9 mouse cellular contexts compared by ENCODE assay signal in the genomic region with DNA sequence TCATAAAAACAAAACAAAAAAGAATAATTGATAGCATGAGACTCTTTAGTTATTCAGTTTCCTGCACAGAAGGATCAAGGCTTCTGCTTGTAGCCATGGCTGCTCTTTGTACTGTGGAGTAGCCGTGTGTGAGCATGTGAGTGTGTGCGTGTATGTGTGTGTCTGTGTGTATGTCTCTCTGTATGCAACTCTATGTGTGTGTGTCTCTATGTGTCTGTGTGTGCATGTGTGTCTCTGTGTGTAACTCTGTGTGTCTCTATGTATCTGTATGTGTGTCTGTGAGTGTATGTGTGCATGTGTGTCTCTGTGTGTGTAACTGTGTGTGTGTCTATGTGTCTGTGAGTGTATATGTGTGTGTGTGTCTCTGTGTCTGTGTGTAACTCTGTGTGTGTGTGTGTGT. TPM values are rescaled to one million over a fixed set of nuclear protein-coding genes. Genes with fewer than 3 reads are reported as not detected.
DNase-seq lines count a peak whose midpoint lies in the region; ATAC-seq and TF ChIP-seq lines count a peak whose summit lies in the region.
"Had no signal": no experiment of that assay in that cellular context is flagged by ENCODE, and none has a peak within 500 bp of the region (broad histone marks: within the 10 kb centered on the region; RNA-seq: fewer than 3 reads in every experiment).

No protein-coding gene starts in this region.

- no peak for DNase-seq in gastrocnemius, adult 2 months
- no peak for DNase-seq in gastrocnemius, postnatal 36 days
- no peak for DNase-seq in limb, embryonic 14.5 days (ENCODE audit: low spot score)
- no peak for DNase-seq in urinary bladder, postnatal 14 days (ENCODE audit: low spot score)
- DNase-seq: kidney, postnatal 14 days had no signal

- H3K27ac ChIP-seq in gastrocnemius, adult 2 months, result peak overlapping the region; percentile 67
- no peak overlapping the region for H3K27ac ChIP-seq in limb, embryonic 14.5 days (replicated peaks; ENCODE audit: low read depth, low read length)
- H3K27ac ChIP-seq in stomach, embryonic 16.5 days (ENCODE audit: low read length), result peak overlapping the region; percentile 55

- WGBS in limb, embryonic 14.5 days, result 63% methylated on average over 2 of the region's 2 CpGs
- WGBS in stomach, embryonic 16.5 days, result 74% methylated on average over 2 of the region's 2 CpGs

- TF ChIP-seq POLR2A in limb, embryonic 14.5 days (IDR thresholded peaks at IDR 0.05; ENCODE audit: borderline replicate concordance, extremely low read depth, insufficient read depth, insufficient read length), result no peak

- TF ChIP-seq CTCF in gastrocnemius, adult 2 months (IDR thresholded peaks at IDR 0.05), result no peak

- H3K9ac ChIP-seq in limb, embryonic 14.5 days (ENCODE audit: low read depth, low read length, severe bottlenecking), result no peak overlapping the region
- peak overlapping the region; percentile 60; the same call in 1 of the 2 replicates for H3K9ac ChIP-seq in stomach, embryonic 16.5 days (ENCODE audit: low read length)

- H3K27me3 ChIP-seq in megakaryocyte, embryonic 14.5 days (replicated peaks), result peaks cover 27% of the 10 kb centered on the region
- H3K27me3 ChIP-seq in limb, embryonic 14.5 days (ENCODE audit: control insufficient read depth, insufficient read depth, low read length), result no peaks in the 10 kb centered on the region
- H3K27me3 ChIP-seq in stomach, embryonic 16.5 days (ENCODE audit: control insufficient read depth, insufficient read depth, low read length), result no peaks in the 10 kb centered on the region

- no peaks in the 10 kb centered on the region for H3K9me3 ChIP-seq in megakaryocyte, embryonic 14.5 days
- no peaks in the 10 kb centered on the region for H3K9me3 ChIP-seq in limb, embryonic 14.5 days (ENCODE audit: control insufficient read depth, low read length)
- H3K9me3 ChIP-seq in stomach, embryonic 16.5 days (replicated peaks; ENCODE audit: control insufficient read depth, low read length), result no peaks in the 10 kb centered on the region

- peaks cover 80% of the 10 kb centered on the region for H3K4me1 ChIP-seq in megakaryocyte, embryonic 14.5 days
- peaks cover 23% of the 10 kb centered on the region for H3K4me1 ChIP-seq in limb, embryonic 14.5 days (ENCODE audit: control insufficient read depth, insufficient read depth, low read length)
- peaks cover 38% of the 10 kb centered on the region for H3K4me1 ChIP-seq in stomach, embryonic 16.5 days (ENCODE audit: control insufficient read depth, insufficient read depth, low read length)

- peak overlapping the region; percentile 99 for H3K4me3 ChIP-seq in gastrocnemius, adult 2 months
- H3K4me3 ChIP-seq in megakaryocyte, embryonic 14.5 days (replicated peaks), result peak overlapping the region; percentile 97
- H3K4me3 ChIP-seq in limb, embryonic 14.5 days (replicated peaks; ENCODE audit: low read length), result 0 out of 2 replicates have a peak overlapping the region, but pooled peaks have one; percentile 89
- H3K4me3 ChIP-seq in stomach, embryonic 16.5 days (replicated peaks; ENCODE audit: low read length), result peak overlapping the region; percentile 32

- H3K36me3 ChIP-seq in megakaryocyte, embryonic 14.5 days (replicated peaks; ENCODE audit: low read length), result peaks cover 31% of the 10 kb centered on the region
- H3K36me3 ChIP-seq in limb, embryonic 14.5 days (ENCODE audit: control insufficient read depth, insufficient read depth, low read length), result 0 out of 2 replicates have a peak, but pooled peaks cover 3% of the 10 kb centered on the region
- no peaks in the 10 kb centered on the region for H3K36me3 ChIP-seq in stomach, embryonic 16.5 days (ENCODE audit: control insufficient read depth, insufficient read depth, low read length)

- intact Hi-C loops in gastrocnemius, adult 2 months (cut with DNase I), result no loop called here
- intact Hi-C loops in gastrocnemius, postnatal 36 days (cut with DNase I), result no loop called here

- H3K4me2 ChIP-seq in limb, embryonic 14.5 days (replicated peaks; ENCODE audit: low read depth, low read length, severe bottlenecking), result peak overlapping the region; percentile 58
- H3K4me2 ChIP-seq in stomach, embryonic 16.5 days (ENCODE audit: low read depth, low read length), result peak overlapping the region; percentile 50

- no peak for ATAC-seq in megakaryocyte, adult 5-6 weeks (ENCODE audit: poor library complexity, severe bottlenecking)
- ATAC-seq in limb, embryonic 14.5 days (ENCODE audit: low FRiP score, low read depth), result no peak
- ATAC-seq in stomach, embryonic 16.5 days (ENCODE audit: insufficient read depth, low FRiP score), result no peak
- ATAC-seq in megakaryocyte progenitor cell, adult 5-6 weeks (replicated peaks; ENCODE audit: poor library complexity), result no peak

RNA-seq across cellular contexts. Expression of a gene that starts 2.1 kb away (rescaled TPM):
- total RNA-seq in gastrocnemius, adult 2 months (2021), result 10 to 100 TPM; 55.2 to 55.5 TPM
- 10 to 100 TPM; 58.2 to 63.2 TPM for total RNA-seq in gastrocnemius, postnatal 36 days (2021)
- 12.5 and 13.8 TPM in 2 replicates for polyA plus RNA-seq in megakaryocyte, embryonic 14.5 days (2012; ENCODE audit: insufficient read depth, low replicate concordance)
- total RNA-seq in megakaryocyte, adult 5-6 weeks (2015), result 63.2 and 67.5 TPM in 2 replicates
- 47.0 and 49.0 TPM in 2 replicates for total RNA-seq in megakaryocyte, adult 5-6 weeks (2017)
- polyA plus RNA-seq in limb, embryonic 14.5 days (2012; rRNA removed), result 22.6 and 23.0 TPM in 2 replicates
- 45.4 and 49.1 TPM in 2 replicates for polyA plus RNA-seq in limb, embryonic 14.5 days (2014; fragmentation: Nextera tagmentation; extraction: Ambion mirVana)
- 53.7 and 58.0 TPM in 2 replicates for polyA plus RNA-seq in stomach, embryonic 16.5 days (2015; fragmentation: Nextera tagmentation; extraction: Ambion mirVana)
- total RNA-seq in megakaryocyte progenitor cell, adult 5-6 weeks (2015), result 17.4 and 20.3 TPM in 2 replicates
- 14.1 and 16.0 TPM in 2 replicates for total RNA-seq in megakaryocyte progenitor cell, adult 5-6 weeks (2017)

RNA-seq across cellular contexts. Expression of a gene that starts 48.6 kb away (rescaled TPM):
- total RNA-seq in gastrocnemius, adult 2 months (2021), result 10 to 100 TPM; 16.0 to 17.7 TPM
- total RNA-seq in gastrocnemius, postnatal 36 days (2021), result 10 to 100 TPM; 13.7 to 16.4 TPM
- 2.6 TPM in 1 of 2 replicates, not detected in the other for polyA plus RNA-seq in megakaryocyte, embryonic 14.5 days (2012; ENCODE audit: insufficient read depth, low replicate concordance)
- total RNA-seq in megakaryocyte, adult 5-6 weeks (2015), result 102 and 112 TPM in 2 replicates
- total RNA-seq in megakaryocyte, adult 5-6 weeks (2017), result 83.4 and 89.7 TPM in 2 replicates
- polyA plus RNA-seq in limb, embryonic 14.5 days (2012; rRNA removed), result 25.4 and 26.7 TPM in 2 replicates
- polyA plus RNA-seq in limb, embryonic 14.5 days (2014; fragmentation: Nextera tagmentation; extraction: Ambion mirVana), result 40.6 and 46.7 TPM in 2 replicates
- 48.7 and 62.2 TPM in 2 replicates for polyA plus RNA-seq in stomach, embryonic 16.5 days (2015; fragmentation: Nextera tagmentation; extraction: Ambion mirVana)
- 51.9 and 59.3 TPM in 2 replicates for total RNA-seq in megakaryocyte progenitor cell, adult 5-6 weeks (2015)
- 42.9 and 44.3 TPM in 2 replicates for total RNA-seq in megakaryocyte progenitor cell, adult 5-6 weeks (2017)

Comparison
In these comparisons a context has a peak if more than half of its experiments do, and no peak if none do; other contexts are left out.
1. H3K4me3 ChIP-seq: peak in every context shown above with its lines; median percentile 99 in gastrocnemius, adult 2 months; 97 in megakaryocyte, embryonic 14.5 days; 89 in limb, embryonic 14.5 days; 32 in stomach, embryonic 16.5 days.